Comparison of ENCODE assay signal across 7 mouse cellular contexts in the genomic region with DNA sequence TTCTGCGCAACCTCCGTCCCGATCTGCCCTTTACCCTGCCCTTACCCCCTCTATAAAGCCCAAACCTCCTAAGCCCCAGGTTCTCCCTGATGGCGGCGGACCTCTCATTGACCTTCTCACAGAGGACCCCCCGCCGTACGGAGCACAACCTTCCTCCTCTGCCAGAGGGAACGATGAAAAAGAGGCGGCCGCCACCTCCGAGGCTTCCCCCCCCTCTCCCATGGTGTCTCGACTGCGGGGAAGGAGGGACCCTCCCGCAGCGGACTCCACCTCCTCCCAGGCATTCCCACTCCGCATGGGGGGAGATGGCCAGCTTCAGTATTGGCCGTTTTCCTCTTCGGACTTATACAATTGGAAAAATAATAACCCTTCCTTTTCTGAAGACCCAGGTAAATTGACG.
DNase-seq lines count a peak whose midpoint lies in the region; TF ChIP-seq lines count a peak whose summit lies in the region.
"Not testable (repeated sequence)": the region's sequence is repeated elsewhere in the genome, so short reads cannot be mapped to it uniquely, and the experiment has no call there.

No protein-coding gene starts in this region.

- TF ChIP-seq EP300 in heart, adult 2 months (IDR thresholded peaks at IDR 0.05; ENCODE audit: insufficient read depth, low read depth, low read length), result not testable (repeated sequence)

- not testable (repeated sequence) for H3K27me3 ChIP-seq in heart, adult 2 months (ENCODE audit: control insufficient read depth, insufficient read depth, low read length)

- H3K9ac ChIP-seq in heart, adult 2 months (ENCODE audit: low read depth, low read length), result not testable (repeated sequence)

- not testable (repeated sequence) for H3K27ac ChIP-seq in heart, adult 2 months

- not testable (repeated sequence) for H3K4me1 ChIP-seq in heart, adult 2 months (ENCODE audit: control insufficient read depth, insufficient read depth, low read length)

- H3K4me3 ChIP-seq in heart, adult 2 months, result not testable (repeated sequence)

- peak; percentile 48 for DNase-seq in adrenal gland, adult 2 months
- DNase-seq in cerebellum, adult 11-12 months, result peak; percentile 37
- peak; percentile 33 for DNase-seq in cerebellum, adult 9-11 months
- DNase-seq in cerebellum, postnatal 36 days, result peak; percentile 8 to 16
- peak; percentile 32 to 38 for DNase-seq in heart, adult 2 months
- DNase-seq in kidney, postnatal 10 days, result peak; percentile 37
- DNase-seq in lung, postnatal 10 days, result peak; percentile 18

- whole genome bisulfite sequencing in heart, adult 2 months, result 74% methylated on average over 17 of the region's 20 CpGs

- H3K79me2 ChIP-seq in heart, adult 2 months (replicated peaks; ENCODE audit: control insufficient read depth, insufficient read depth, low read length), result not testable (repeated sequence)

- TF ChIP-seq CTCF in heart, adult 2 months (IDR thresholded peaks at IDR 0.05), result not testable (repeated sequence)

- not testable (repeated sequence) for H3K36me3 ChIP-seq in heart, adult 2 months (ENCODE audit: control insufficient read depth, insufficient read depth, low read length)

- intact Hi-C loops in heart, adult 2 months (cut with DNase I), result not testable (repeated sequence)

- TF ChIP-seq POLR2A in heart, adult 2 months (IDR thresholded peaks at IDR 0.05; ENCODE audit: insufficient read depth, low read depth, low read length), result not testable (repeated sequence)
